Mouse (Mus musculus) testis, adult 2 months (tissue): ENCODE results near the gene Uap1.

Experiments
- CTCF ChIP-seq: fragments of 200-500 bp; IDR thresholded peaks from 2 replicates; pipeline ENCODE4 v1.5.1; 2012; ENCODE audit warnings: low read depth, mild to moderate bottlenecking, inconsistent platforms, low read length, moderate library complexity; ENCODE audit not compliant: control insufficient read depth, insufficient read depth, insufficient replicate concordance
- POLR2A ChIP-seq: fragments of 200-500 bp; IDR thresholded peaks from 2 replicates; pipeline ENCODE4 v1.6.1; 2012; ENCODE audit warnings: low read depth, mild to moderate bottlenecking, inconsistent platforms, low read length, moderate library complexity; ENCODE audit not compliant: control insufficient read depth

DNA sequence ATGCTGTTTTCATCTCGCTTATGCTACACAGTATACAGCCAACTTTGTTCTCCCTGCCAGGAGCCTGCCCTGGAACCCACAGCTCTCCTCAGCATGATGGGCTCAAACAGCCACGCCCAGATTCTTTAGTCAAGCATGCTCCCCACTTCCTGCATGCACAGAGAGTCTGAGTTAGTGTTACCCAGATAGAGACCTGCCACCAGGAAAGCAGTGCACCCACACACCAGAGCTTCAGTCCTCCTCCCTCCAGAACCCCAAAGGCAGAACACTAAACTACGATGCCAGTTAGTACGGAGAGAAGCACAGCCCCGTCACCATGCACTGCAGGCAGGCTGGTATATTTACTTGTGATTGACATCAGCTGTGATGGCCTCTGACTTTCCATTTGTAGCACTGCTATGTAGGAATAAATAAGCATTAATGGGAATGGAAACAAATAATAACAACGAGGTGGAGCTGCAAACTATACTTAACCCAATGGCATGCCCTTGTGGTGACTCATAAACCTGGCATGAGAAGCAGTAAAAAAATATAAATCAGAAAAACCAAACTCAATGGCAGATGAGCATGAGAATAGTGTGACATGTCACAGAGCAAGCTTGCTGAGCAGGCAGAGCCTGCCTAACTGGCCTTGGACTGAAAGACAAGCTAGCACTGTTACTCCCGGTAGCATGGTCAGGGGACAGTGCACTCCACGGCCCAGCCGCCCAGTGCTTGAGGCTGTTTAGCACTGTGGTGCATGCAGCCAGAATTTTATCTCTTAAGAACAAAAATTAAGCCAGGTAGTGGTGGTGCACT, 26.9 kb downstream of the Uap1 start:
- TF ChIP-seq CTCF: no peak
- TF ChIP-seq POLR2A: no peak
